Mouse (Mus musculus): Measurements from ENCODE around the gene Hbq1a. TPM values are rescaled to one million over a fixed set of nuclear protein-coding genes. Genes with fewer than 3 reads are reported as not detected.

Gene Hbq1a
- polyA plus RNA-seq, 1 experiment from 2014 or later = 0.64 TPM

DNA sequence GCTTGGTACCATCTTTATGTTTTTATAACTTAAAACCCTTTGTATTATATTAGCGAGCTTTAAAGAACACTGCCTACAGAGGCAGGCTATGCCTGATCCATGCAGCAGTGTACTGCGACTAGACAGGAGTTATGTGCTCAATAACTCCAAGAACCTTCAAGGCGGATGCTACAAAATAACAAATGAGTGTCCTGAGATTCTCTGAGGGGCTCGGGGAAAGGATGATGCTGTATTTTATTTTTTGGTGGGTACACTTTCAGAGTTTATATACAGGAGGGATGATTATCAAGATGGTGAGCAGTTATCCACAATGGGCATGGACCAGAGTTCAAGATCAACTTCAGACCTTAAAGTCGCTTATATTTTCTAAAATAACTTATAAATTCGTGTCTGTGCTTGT lies 33.1 kb upstream of the Hbq1a start:
- Histone ChIP-seq H3K4me3 (ENCODE audit: low read depth, low read length) (peak overlapping the region; percentile 87), H3K4me1 (ENCODE audit: control insufficient read depth, insufficient read depth, low read length) (peaks cover 7% of the 10 kb centered on the region; the same call in 1 of the 2 replicates), H3K9me3 (replicated peaks; ENCODE audit: control insufficient read depth, low read length) (no peaks in the 10 kb centered on the region), H3K27ac (ENCODE audit: low read depth, low read length) (peak overlapping the region; percentile 96), H3K4me2 (peak overlapping the region; percentile 77), H3K27me3 (ENCODE audit: control insufficient read depth, insufficient read depth, low read length) (no peaks in the 10 kb centered on the region), H3K36me3 (ENCODE audit: control insufficient read depth, insufficient read depth, low read length) (no peaks in the 10 kb centered on the region; the same call in 1 of the 2 replicates), H3K9ac (ENCODE audit: low read depth, low read length) (peak overlapping the region; percentile 98)
- WGBS (ENCODE audit: insufficient replicate concordance) = 32% methylated on average over 6 of the region's 6 CpGs
- no peak for ATAC-seq (replicated peaks; ENCODE audit: insufficient number of reproducible peaks, low FRiP score, low TSS enrichment)

DNA sequence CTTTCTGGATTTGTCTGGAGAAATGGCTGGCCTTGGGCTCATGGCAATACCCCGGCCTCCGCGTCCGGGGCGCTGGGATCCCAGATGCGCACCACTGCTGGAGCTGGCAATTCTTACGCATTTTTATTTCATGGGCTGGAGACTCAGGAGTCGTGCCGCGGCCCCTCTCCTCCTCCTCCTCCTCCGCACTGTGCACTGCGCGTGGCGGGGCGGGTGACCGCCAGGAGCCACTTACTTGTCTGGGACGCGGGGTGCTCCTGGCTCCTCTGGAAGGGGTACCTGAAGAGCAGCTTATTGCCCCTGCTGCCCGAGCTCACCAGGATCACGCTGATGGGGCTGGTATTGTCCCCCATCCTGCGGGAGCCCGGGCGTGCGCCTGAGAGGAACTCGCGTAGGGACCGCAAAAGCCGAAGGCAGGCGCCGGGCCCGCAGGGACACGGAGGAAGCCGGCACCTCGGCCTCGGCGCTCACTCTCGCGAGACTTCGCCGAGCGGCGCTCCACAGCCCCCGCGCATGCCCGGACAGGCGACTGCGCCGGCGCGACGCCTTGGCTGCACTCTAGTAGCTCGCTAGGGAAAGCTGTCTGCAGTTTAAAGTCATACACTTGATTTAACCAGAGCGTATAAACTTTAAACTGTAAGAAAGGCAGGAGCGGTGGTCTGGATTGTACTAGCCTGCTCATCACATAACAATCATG lies 32.5 kb upstream of the Hbq1a start, which contains the start of gene Nprl3:
Gene Nprl3 (minus strand): TSS at position 520 of the 697 bp plus-strand sequence.
- H3K9ac ChIP-seq (ENCODE audit: low read depth, low read length) = peak within 1 kb of the TSS; percentile 98
- H3K9me3 ChIP-seq (replicated peaks; ENCODE audit: control insufficient read depth, low read length) = no peaks in the 10 kb centered on the region
- H3K4me1 ChIP-seq (ENCODE audit: control insufficient read depth, insufficient read depth, low read length) = peaks cover 7% of the 10 kb centered on the region; the same call in 1 of the 2 replicates
- H3K4me3 ChIP-seq (ENCODE audit: low read depth, low read length) = peak within 1 kb of the TSS; percentile 87
- H3K27me3 ChIP-seq (ENCODE audit: control insufficient read depth, insufficient read depth, low read length) = no peaks in the 10 kb centered on the region
- H3K4me2 ChIP-seq = peak within 1 kb of the TSS; percentile 77
- no peaks in the 10 kb centered on the region for H3K36me3 ChIP-seq (ENCODE audit: control insufficient read depth, insufficient read depth, low read length)
- ATAC-seq (replicated peaks; ENCODE audit: insufficient number of reproducible peaks, low FRiP score, low TSS enrichment) = peak; percentile 91
- whole genome bisulfite sequencing (ENCODE audit: insufficient replicate concordance) = under 1% methylated on average over 54 of the region's 54 CpGs
- peak within 1 kb of the TSS; percentile 96 for H3K27ac ChIP-seq (ENCODE audit: low read depth, low read length)

DNA sequence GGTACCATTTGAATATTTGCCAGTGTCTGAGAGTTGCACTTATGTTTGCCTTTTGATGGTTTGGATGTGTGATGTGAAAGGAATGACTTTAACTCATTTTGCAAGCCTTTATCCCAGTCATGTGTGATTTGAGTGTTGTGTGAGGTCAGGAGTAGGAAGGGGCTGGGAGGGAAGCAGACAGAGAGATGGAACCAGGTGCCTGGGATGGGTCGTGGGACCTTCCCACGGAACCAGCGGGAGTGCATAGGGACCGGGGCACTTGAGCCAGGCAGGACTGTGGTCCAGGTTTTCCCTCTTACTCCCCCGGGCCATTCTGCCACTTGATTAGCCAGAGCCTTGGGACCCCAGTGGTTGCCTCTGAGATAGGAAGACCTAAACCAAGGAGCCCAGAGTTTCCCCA lies 31.9 kb upstream of the Hbq1a start:
- H3K9me3 ChIP-seq (replicated peaks; ENCODE audit: control insufficient read depth, low read length) = no peaks in the 10 kb centered on the region
- no peaks in the 10 kb centered on the region for H3K36me3 ChIP-seq (ENCODE audit: control insufficient read depth, insufficient read depth, low read length)
- no peak for ATAC-seq (replicated peaks; ENCODE audit: insufficient number of reproducible peaks, low FRiP score, low TSS enrichment)
- H3K4me1 ChIP-seq (ENCODE audit: control insufficient read depth, insufficient read depth, low read length) = peaks cover 7% of the 10 kb centered on the region; the same call in 1 of the 2 replicates
- peak overlapping the region; percentile 96 for H3K27ac ChIP-seq (ENCODE audit: low read depth, low read length)
- peak overlapping the region; percentile 87 for H3K4me3 ChIP-seq (ENCODE audit: low read depth, low read length)
- H3K9ac ChIP-seq (ENCODE audit: low read depth, low read length) = peak overlapping the region; percentile 98
- WGBS (ENCODE audit: insufficient replicate concordance) = 20% methylated on average over 5 of the region's 5 CpGs
- no peaks in the 10 kb centered on the region for H3K27me3 ChIP-seq (ENCODE audit: control insufficient read depth, insufficient read depth, low read length)
- peak overlapping the region; percentile 77 for H3K4me2 ChIP-seq

DNA sequence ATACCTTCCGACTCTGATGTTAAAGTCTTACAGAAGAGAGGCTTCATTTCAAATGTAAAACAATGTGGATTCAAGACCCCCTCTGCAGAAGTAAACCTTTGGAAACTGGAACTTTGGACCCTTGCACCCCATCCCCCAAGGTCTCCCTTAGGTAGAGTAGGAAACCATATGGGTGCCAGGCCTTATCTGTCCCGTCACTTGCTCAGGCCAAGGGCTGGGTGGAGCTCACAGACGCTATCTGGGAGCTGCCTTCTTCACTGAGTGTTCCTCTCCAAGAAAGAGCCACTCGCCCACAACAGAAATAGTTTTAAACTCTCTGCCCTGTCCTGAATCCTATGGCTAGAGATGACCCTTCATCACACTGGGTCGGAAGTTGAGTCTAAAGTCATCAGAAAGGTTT lies 30.9 kb upstream of the Hbq1a start:
- Histone ChIP-seq H3K4me1 (ENCODE audit: control insufficient read depth, insufficient read depth, low read length) (peaks cover 7% of the 10 kb centered on the region; the same call in 1 of the 2 replicates), H3K4me3 (ENCODE audit: low read depth, low read length) (no peak overlapping the region), H3K9ac (ENCODE audit: low read depth, low read length) (0 out of 2 replicates have a peak overlapping the region, but pooled peaks have one; percentile 98), H3K4me2 (peak overlapping the region; percentile 77), H3K27ac (ENCODE audit: low read depth, low read length) (peak overlapping the region; percentile 96), H3K27me3 (ENCODE audit: control insufficient read depth, insufficient read depth, low read length) (no peaks in the 10 kb centered on the region), H3K36me3 (ENCODE audit: control insufficient read depth, insufficient read depth, low read length) (no peaks in the 10 kb centered on the region), H3K9me3 (replicated peaks; ENCODE audit: control insufficient read depth, low read length) (no peaks in the 10 kb centered on the region)
- ATAC-seq (replicated peaks; ENCODE audit: insufficient number of reproducible peaks, low FRiP score, low TSS enrichment) = peak; percentile 83
- WGBS (ENCODE audit: insufficient replicate concordance) = 57% methylated on average over 5 of the region's 5 CpGs

DNA sequence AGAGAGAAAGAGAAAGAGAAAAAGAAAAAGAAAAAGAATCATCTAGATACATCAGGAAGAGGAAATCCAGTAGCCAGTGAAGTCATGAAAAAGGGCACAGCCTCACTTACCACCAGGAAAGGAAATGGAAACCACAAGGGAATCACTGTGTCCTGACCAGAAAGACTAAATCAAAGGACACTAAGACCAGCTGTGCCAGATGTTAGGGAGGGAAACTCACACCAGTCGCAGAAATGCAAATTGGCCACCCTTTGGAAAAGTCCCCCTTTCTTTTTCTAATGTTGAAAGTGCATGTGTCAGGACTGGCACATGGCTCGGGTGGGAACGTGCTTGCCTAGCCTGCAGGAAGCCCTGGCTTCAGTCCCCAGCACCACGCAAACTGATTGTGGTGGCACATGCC lies 28.7 kb upstream of the Hbq1a start:
- Histone ChIP-seq H3K9ac (ENCODE audit: low read depth, low read length) (no peak overlapping the region), H3K4me1 (ENCODE audit: control insufficient read depth, insufficient read depth, low read length) (peaks cover 4% of the 10 kb centered on the region; the same call in 1 of the 2 replicates), H3K27me3 (ENCODE audit: control insufficient read depth, insufficient read depth, low read length) (peaks cover under 1% of the 10 kb centered on the region; the same call in 1 of the 2 replicates), H3K27ac (ENCODE audit: low read depth, low read length) (no peak overlapping the region), H3K36me3 (ENCODE audit: control insufficient read depth, insufficient read depth, low read length) (no peaks in the 10 kb centered on the region), H3K9me3 (replicated peaks; ENCODE audit: control insufficient read depth, low read length) (no peaks in the 10 kb centered on the region), H3K4me3 (ENCODE audit: low read depth, low read length) (no peak overlapping the region), H3K4me2 (no peak overlapping the region)
- ATAC-seq (replicated peaks; ENCODE audit: insufficient number of reproducible peaks, low FRiP score, low TSS enrichment) = no peak
- WGBS (ENCODE audit: insufficient replicate concordance) = 47% methylated on average over 4 of the region's 4 CpGs

DNA sequence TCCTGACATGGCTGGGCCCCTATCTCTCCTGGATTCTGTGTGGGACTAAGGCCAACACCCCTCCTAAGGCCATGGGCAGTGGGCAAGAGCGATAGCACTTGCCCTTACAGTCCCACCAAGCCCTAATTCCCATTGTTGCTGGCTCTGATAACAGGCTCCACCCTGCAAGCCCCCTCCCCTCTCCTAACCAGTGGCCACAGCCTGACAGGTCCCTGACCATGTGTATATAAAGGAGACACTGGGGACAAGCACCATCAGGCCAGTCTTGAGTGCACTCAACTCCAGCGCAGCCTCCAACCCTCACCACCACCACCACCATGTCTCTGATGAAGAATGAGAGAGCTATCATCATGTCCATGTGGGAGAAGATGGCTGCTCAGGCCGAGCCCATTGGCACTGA lies 23.5 kb upstream of the Hbq1a start, which contains the start of gene Hba-x:
Gene Hba-x (plus strand): TSS at position 54 of the 400 bp plus-strand sequence.
- Histone ChIP-seq H3K36me3 (ENCODE audit: control insufficient read depth, insufficient read depth, low read length) (no peaks in the 10 kb centered on the region), H3K9me3 (replicated peaks; ENCODE audit: control insufficient read depth, low read length) (no peaks in the 10 kb centered on the region), H3K27me3 (ENCODE audit: control insufficient read depth, insufficient read depth, low read length) (peaks cover 34% of the 10 kb centered on the region), H3K9ac (ENCODE audit: low read depth, low read length) (peak within 1 kb of the TSS; percentile 67), H3K27ac (ENCODE audit: low read depth, low read length) (peak within 1 kb of the TSS; percentile 66), H3K4me1 (ENCODE audit: control insufficient read depth, insufficient read depth, low read length) (no peaks in the 10 kb centered on the region), H3K4me3 (ENCODE audit: low read depth, low read length) (peak within 1 kb of the TSS; percentile 33), H3K4me2 (no peak within 1 kb of the TSS)
- 67% methylated on average over 3 of the region's 3 CpGs for WGBS (ENCODE audit: insufficient replicate concordance)
- peak; percentile 82 for ATAC-seq (replicated peaks; ENCODE audit: insufficient number of reproducible peaks, low FRiP score, low TSS enrichment)

DNA sequence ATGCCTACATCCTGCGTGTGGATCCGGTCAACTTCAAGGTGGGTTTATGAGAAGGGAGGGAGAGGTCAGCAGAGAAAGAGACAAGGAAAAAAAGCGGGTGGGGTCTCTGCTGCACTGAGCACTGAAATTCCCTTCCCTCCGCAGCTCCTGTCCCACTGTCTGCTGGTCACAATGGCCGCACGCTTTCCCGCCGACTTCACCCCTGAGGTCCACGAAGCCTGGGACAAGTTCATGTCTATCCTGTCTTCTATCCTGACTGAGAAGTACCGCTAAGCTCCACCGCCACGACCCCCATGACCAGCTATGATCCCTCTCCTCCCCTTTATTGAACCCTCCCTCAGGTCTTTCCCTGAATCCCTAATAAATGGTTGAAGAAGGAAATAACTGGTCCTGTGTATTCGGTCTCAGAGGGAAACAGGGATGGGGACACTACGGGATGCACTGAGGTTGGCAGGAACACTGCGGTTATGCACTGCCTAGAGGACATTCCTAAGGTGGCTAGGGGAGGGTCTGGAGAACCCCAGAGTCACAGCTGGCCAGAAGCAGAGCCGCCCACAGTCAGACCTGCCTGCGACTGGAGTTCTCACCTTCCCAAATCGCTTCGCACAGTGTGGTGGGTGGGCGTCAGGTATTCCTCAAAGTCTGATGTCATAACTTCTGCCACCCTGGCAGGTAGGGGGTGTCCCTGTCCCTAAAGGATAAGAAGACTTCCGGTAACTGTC lies 22.0 kb upstream of the Hbq1a start:
- peak; percentile 74 for ATAC-seq (replicated peaks; ENCODE audit: insufficient number of reproducible peaks, low FRiP score, low TSS enrichment)
- Histone ChIP-seq H3K27ac (ENCODE audit: low read depth, low read length) (peak overlapping the region; percentile 70), H3K27me3 (ENCODE audit: control insufficient read depth, insufficient read depth, low read length) (peaks cover 36% of the 10 kb centered on the region), H3K36me3 (ENCODE audit: control insufficient read depth, insufficient read depth, low read length) (no peaks in the 10 kb centered on the region), H3K4me1 (ENCODE audit: control insufficient read depth, insufficient read depth, low read length) (no peaks in the 10 kb centered on the region), H3K9me3 (replicated peaks; ENCODE audit: control insufficient read depth, low read length) (no peaks in the 10 kb centered on the region), H3K4me3 (ENCODE audit: low read depth, low read length) (peak overlapping the region; percentile 33; the same call in 1 of the 2 replicates), H3K4me2 (no peak overlapping the region; the same call in 1 of the 2 replicates), H3K9ac (ENCODE audit: low read depth, low read length) (peak overlapping the region; percentile 52; the same call in 1 of the 2 replicates)
- 44% methylated on average over 21 of the region's 21 CpGs for WGBS (ENCODE audit: insufficient replicate concordance)

DNA sequence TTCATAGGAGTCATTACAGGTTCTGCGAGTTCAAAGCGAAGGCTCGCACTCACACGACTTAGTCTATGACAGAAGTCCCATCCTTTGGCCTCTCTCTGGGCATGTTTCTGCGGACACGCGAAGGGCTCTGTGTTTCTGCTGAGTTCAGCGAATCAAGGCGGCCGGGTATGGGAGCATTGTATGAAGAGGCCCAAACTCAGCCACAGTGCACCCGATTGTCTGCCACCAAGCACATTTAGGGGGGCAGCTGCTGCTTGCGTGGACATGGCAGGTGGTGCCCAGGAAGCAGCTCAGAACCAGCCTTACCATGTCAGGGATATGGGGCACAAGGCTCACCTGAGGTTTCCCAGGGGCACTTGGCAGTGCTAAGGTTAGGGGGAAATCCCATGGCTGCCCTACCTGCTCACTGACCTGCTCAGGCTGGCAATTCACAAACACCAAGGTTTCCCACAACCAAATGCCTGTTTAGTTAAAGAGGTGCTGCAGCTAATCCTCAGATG lies 21.4 kb upstream of the Hbq1a start:
- peak; percentile 58 for ATAC-seq (replicated peaks; ENCODE audit: insufficient number of reproducible peaks, low FRiP score, low TSS enrichment)
- 0 out of 2 replicates have a peak overlapping the region, but pooled peaks have one; percentile 16 for H3K4me3 ChIP-seq (ENCODE audit: low read depth, low read length)
- H3K4me2 ChIP-seq = no peak overlapping the region; the same call in 1 of the 2 replicates
- peak overlapping the region; percentile 70 for H3K27ac ChIP-seq (ENCODE audit: low read depth, low read length)
- no peaks in the 10 kb centered on the region for H3K4me1 ChIP-seq (ENCODE audit: control insufficient read depth, insufficient read depth, low read length)
- H3K27me3 ChIP-seq (ENCODE audit: control insufficient read depth, insufficient read depth, low read length) = peaks cover 36% of the 10 kb centered on the region
- no peaks in the 10 kb centered on the region for H3K9me3 ChIP-seq (replicated peaks; ENCODE audit: control insufficient read depth, low read length)
- H3K36me3 ChIP-seq (ENCODE audit: control insufficient read depth, insufficient read depth, low read length) = no peaks in the 10 kb centered on the region
- 67% methylated on average over 12 of the region's 12 CpGs for WGBS (ENCODE audit: insufficient replicate concordance)
- H3K9ac ChIP-seq (ENCODE audit: low read depth, low read length) = no peak overlapping the region
